In genomic region chr4:134272731-134273416, GRCm38 (mm10) we compare ENCODE assay signal across 11 mouse cellular contexts. TPM values are rescaled to one million over a fixed set of nuclear protein-coding genes. Genes with fewer than 3 reads are reported as not detected.
A peak's percentile ranks its signal among the peaks of the same experiment; 100 is the strongest.
DNase-seq lines count a peak whose midpoint lies in the region; ATAC-seq and TF ChIP-seq lines count a peak whose summit lies in the region.
"Had no signal": no experiment of that assay in that cellular context is flagged by ENCODE, and none has a peak within 500 bp of the region (broad histone marks: within the 10 kb centered on the region; RNA-seq: fewer than 3 reads in every experiment).

No protein-coding gene starts in this region.

- no peaks in the 10 kb centered on the region for H3K4me1 ChIP-seq in midbrain, embryonic 16.5 days (ENCODE audit: control insufficient read depth, insufficient read depth, low read length)
- no peaks in the 10 kb centered on the region for H3K4me1 ChIP-seq in midbrain, embryonic 14.5 days (ENCODE audit: control insufficient read depth, insufficient read depth, low read length)
- 0 out of 2 replicates have a peak, but pooled peaks cover 6% of the 10 kb centered on the region for H3K4me1 ChIP-seq in intestine, postnatal 0 days (replicated peaks; ENCODE audit: control insufficient read depth, insufficient read depth, low read length)
- H3K4me1 ChIP-seq in stomach, embryonic 15.5 days: 0 out of 2 replicates have a peak, but pooled peaks cover 5% of the 10 kb centered on the region

- H3K4me2 ChIP-seq in midbrain, embryonic 16.5 days (ENCODE audit: low read length): peak overlapping the region; percentile 1; the same call in 1 of the 2 replicates
- no peak overlapping the region for H3K4me2 ChIP-seq in midbrain, embryonic 14.5 days (ENCODE audit: low read length)
- H3K4me2 ChIP-seq in intestine, postnatal 0 days (replicated peaks; ENCODE audit: low read depth): peak overlapping the region; percentile 52
- H3K4me2 ChIP-seq in stomach, embryonic 15.5 days: peak overlapping the region; percentile 46
- H3K4me2 ChIP-seq: midbrain, embryonic 12.5 days had no signal

- WGBS in midbrain, embryonic 16.5 days: 40% methylated on average over 12 of the region's 13 CpGs
- 34% methylated on average over 13 of the region's 13 CpGs for WGBS in midbrain, embryonic 14.5 days
- 13% methylated on average over 12 of the region's 13 CpGs for WGBS in intestine, postnatal 0 days
- 17% methylated on average over 12 of the region's 13 CpGs for WGBS in stomach, embryonic 15.5 days

- no peaks in the 10 kb centered on the region for H3K9me3 ChIP-seq in midbrain, embryonic 16.5 days (replicated peaks; ENCODE audit: control insufficient read depth, low read length, poor library complexity, severe bottlenecking)
- no peaks in the 10 kb centered on the region for H3K9me3 ChIP-seq in midbrain, embryonic 14.5 days (ENCODE audit: control insufficient read depth, low read length)
- no peaks in the 10 kb centered on the region for H3K9me3 ChIP-seq in intestine, postnatal 0 days (ENCODE audit: control insufficient read depth)
- H3K9me3 ChIP-seq in stomach, embryonic 15.5 days: no peaks in the 10 kb centered on the region
- H3K9me3 ChIP-seq: midbrain, embryonic 12.5 days had no signal

- no peak for TF ChIP-seq CTCF in intestine, postnatal 0 days (IDR thresholded peaks at IDR 0.05; ENCODE audit: low read depth)

- H3K4me3 ChIP-seq in midbrain, embryonic 16.5 days (ENCODE audit: low read depth, low read length): no peak overlapping the region
- no peak overlapping the region for H3K4me3 ChIP-seq in midbrain, embryonic 14.5 days (replicated peaks; ENCODE audit: low read depth, low read length)
- peak overlapping the region; percentile 13 for H3K4me3 ChIP-seq in intestine, postnatal 0 days (ENCODE audit: low read depth, low read length)
- peak overlapping the region; percentile 20; the same call in 1 of the 2 replicates for H3K4me3 ChIP-seq in stomach, embryonic 15.5 days (replicated peaks)
- H3K4me3 ChIP-seq: midbrain, embryonic 12.5 days had no signal

- ATAC-seq in midbrain, embryonic 16.5 days: no peak
- ATAC-seq in midbrain, embryonic 14.5 days (ENCODE audit: low FRiP score, low TSS enrichment): no peak
- 0 out of 2 replicates have a peak, but pooled peaks have one; percentile 25 for ATAC-seq in intestine, postnatal 0 days
- ATAC-seq in stomach, embryonic 15.5 days (ENCODE audit: insufficient read depth, low FRiP score, low read depth): peak; percentile 16; the same call in 1 of the 2 replicates

- peaks cover 16% of the 10 kb centered on the region for H3K36me3 ChIP-seq in midbrain, embryonic 16.5 days (ENCODE audit: control insufficient read depth, insufficient read depth, low read length)
- H3K36me3 ChIP-seq in midbrain, embryonic 14.5 days (ENCODE audit: control insufficient read depth, insufficient read depth, low read length): peaks cover 18% of the 10 kb centered on the region
- H3K36me3 ChIP-seq in intestine, postnatal 0 days (ENCODE audit: control insufficient read depth, insufficient read depth): peaks cover 15% of the 10 kb centered on the region
- peaks cover 10% of the 10 kb centered on the region; the same call in 1 of the 2 replicates for H3K36me3 ChIP-seq in stomach, embryonic 15.5 days

- H3K27ac ChIP-seq in midbrain, embryonic 16.5 days (ENCODE audit: low read length): no peak overlapping the region
- no peak overlapping the region for H3K27ac ChIP-seq in midbrain, embryonic 14.5 days (replicated peaks; ENCODE audit: low read depth, low read length)
- H3K27ac ChIP-seq in intestine, postnatal 0 days (ENCODE audit: low read depth, low read length): no peak overlapping the region
- H3K27ac ChIP-seq in stomach, embryonic 15.5 days: peak overlapping the region; percentile 57
- H3K27ac ChIP-seq: midbrain, embryonic 12.5 days had no signal

- peak; percentile 59 for DNase-seq in heart, adult 11 months
- no peak for DNase-seq in heart, postnatal 14 days
- no peak for DNase-seq in midbrain, embryonic 14.5 days
- DNase-seq in gastrocnemius, postnatal 25 days: no peak
- no peak for DNase-seq in urinary bladder, postnatal 14 days (ENCODE audit: low spot score)

- no peaks in the 10 kb centered on the region for H3K27me3 ChIP-seq in midbrain, embryonic 16.5 days (ENCODE audit: control insufficient read depth, insufficient read depth, low read depth, low read length)
- no peaks in the 10 kb centered on the region for H3K27me3 ChIP-seq in midbrain, embryonic 14.5 days (ENCODE audit: control insufficient read depth, insufficient read depth, low read length)
- no peaks in the 10 kb centered on the region for H3K27me3 ChIP-seq in intestine, postnatal 0 days (replicated peaks; ENCODE audit: control insufficient read depth, insufficient read depth, low read length)
- no peaks in the 10 kb centered on the region for H3K27me3 ChIP-seq in stomach, embryonic 15.5 days (replicated peaks)
- H3K27me3 ChIP-seq: midbrain, embryonic 12.5 days had no signal

- intact Hi-C loops in heart, postnatal 14 days (cut with DNase I): no loop called here

- H3K9ac ChIP-seq in midbrain, embryonic 16.5 days (ENCODE audit: low read depth, low read length): no peak overlapping the region
- H3K9ac ChIP-seq in midbrain, embryonic 14.5 days (replicated peaks; ENCODE audit: low read length): no peak overlapping the region
- H3K9ac ChIP-seq in intestine, postnatal 0 days (ENCODE audit: low read depth, low read length): peak overlapping the region; percentile 13; the same call in 1 of the 2 replicates
- H3K9ac ChIP-seq in stomach, embryonic 15.5 days: no peak overlapping the region
- H3K9ac ChIP-seq: midbrain, embryonic 12.5 days had no signal

RNA-seq across cellular contexts. Expression of gene Pdik1l, which starts 14.8 kb away (rescaled TPM):
- 1 to 10 TPM; 6.6 to 8.6 TPM for total RNA-seq in heart, postnatal 14 days (2021)
- polyA plus RNA-seq in midbrain, embryonic 16.5 days (2015; fragmentation: Nextera tagmentation; extraction: Ambion mirVana): 44.9 and 46.5 TPM in 2 replicates
- 41.0 and 48.6 TPM in 2 replicates for polyA plus RNA-seq in midbrain, embryonic 14.5 days (2014; fragmentation: Nextera tagmentation; extraction: Ambion mirVana)
- polyA plus RNA-seq in intestine, postnatal 0 days (2015; fragmentation: Nextera tagmentation; extraction: Ambion mirVana): 9.2 and 9.6 TPM in 2 replicates
- polyA plus RNA-seq in stomach, embryonic 15.5 days (2015; fragmentation: Nextera tagmentation; extraction: Ambion mirVana): 18.9 and 20.0 TPM in 2 replicates
- total RNA-seq in gastrocnemius, postnatal 25 days (2021): 1 to 10 TPM; 2.3 to 3.8 TPM

RNA-seq across cellular contexts. Expression of gene Grrp1, which starts 19.0 kb away (rescaled TPM):
- total RNA-seq in heart, postnatal 14 days (2021): 10 to 100 TPM in 1 of 2 experiments, 1 to 10 TPM in 1; 8.6 to 13.8 TPM
- polyA plus RNA-seq in midbrain, embryonic 16.5 days (2015; fragmentation: Nextera tagmentation; extraction: Ambion mirVana): 12.9 and 16.2 TPM in 2 replicates
- polyA plus RNA-seq in midbrain, embryonic 14.5 days (2014; fragmentation: Nextera tagmentation; extraction: Ambion mirVana): 11.1 and 17.6 TPM in 2 replicates
- polyA plus RNA-seq in intestine, postnatal 0 days (2015; fragmentation: Nextera tagmentation; extraction: Ambion mirVana): 6.8 and 7.6 TPM in 2 replicates
- 4.2 and 5.2 TPM in 2 replicates for polyA plus RNA-seq in stomach, embryonic 15.5 days (2015; fragmentation: Nextera tagmentation; extraction: Ambion mirVana)
- total RNA-seq in gastrocnemius, postnatal 25 days (2021): 1 to 10 TPM; 3.4 TPM

RNA-seq across cellular contexts. Expression of gene Gm30191, which starts 26.1 kb away (rescaled TPM):
- not detected for total RNA-seq in heart, postnatal 14 days (2021)
- polyA plus RNA-seq in midbrain, embryonic 16.5 days (2015; fragmentation: Nextera tagmentation; extraction: Ambion mirVana): not detected in 2 replicates
- 0.49 TPM in 1 of 2 replicates, not detected in the other for polyA plus RNA-seq in midbrain, embryonic 14.5 days (2014; fragmentation: Nextera tagmentation; extraction: Ambion mirVana)
- not detected in 2 replicates for polyA plus RNA-seq in intestine, postnatal 0 days (2015; fragmentation: Nextera tagmentation; extraction: Ambion mirVana)
- polyA plus RNA-seq in stomach, embryonic 15.5 days (2015; fragmentation: Nextera tagmentation; extraction: Ambion mirVana): not detected in 2 replicates
- total RNA-seq in gastrocnemius, postnatal 25 days (2021): not detected
- polyA plus RNA-seq: gonadal fat pad, adult 2 months; midbrain, embryonic 12.5 days had no signal

RNA-seq across cellular contexts. Expression of gene Zfp593, which starts 27.5 kb away (rescaled TPM):
- total RNA-seq in heart, postnatal 14 days (2021): 1 to 10 TPM; 2.4 to 3.3 TPM
- polyA plus RNA-seq in midbrain, embryonic 16.5 days (2015; fragmentation: Nextera tagmentation; extraction: Ambion mirVana): 12.4 and 13.4 TPM in 2 replicates
- polyA plus RNA-seq in midbrain, embryonic 14.5 days (2014; fragmentation: Nextera tagmentation; extraction: Ambion mirVana): 13.1 and 14.2 TPM in 2 replicates
- 9.4 and 10.5 TPM in 2 replicates for polyA plus RNA-seq in intestine, postnatal 0 days (2015; fragmentation: Nextera tagmentation; extraction: Ambion mirVana)
- 15.1 and 15.9 TPM in 2 replicates for polyA plus RNA-seq in stomach, embryonic 15.5 days (2015; fragmentation: Nextera tagmentation; extraction: Ambion mirVana)
- 1 to 10 TPM; 3.3 to 4.4 TPM for total RNA-seq in gastrocnemius, postnatal 25 days (2021)

RNA-seq across cellular contexts. Expression of gene E130218I03Rik, which starts 29.4 kb away (rescaled TPM):
- not detected for total RNA-seq in heart, postnatal 14 days (2021)
- polyA plus RNA-seq in midbrain, embryonic 16.5 days (2015; fragmentation: Nextera tagmentation; extraction: Ambion mirVana): 0.24 and 0.51 TPM in 2 replicates
- polyA plus RNA-seq in midbrain, embryonic 14.5 days (2014; fragmentation: Nextera tagmentation; extraction: Ambion mirVana): 0.30 and 0.43 TPM in 2 replicates
- 0.39 and 0.46 TPM in 2 replicates for polyA plus RNA-seq in intestine, postnatal 0 days (2015; fragmentation: Nextera tagmentation; extraction: Ambion mirVana)
- polyA plus RNA-seq in stomach, embryonic 15.5 days (2015; fragmentation: Nextera tagmentation; extraction: Ambion mirVana): 0.28 and 0.37 TPM in 2 replicates
- not detected for total RNA-seq in gastrocnemius, postnatal 25 days (2021)
- polyA plus RNA-seq: brain, embryonic 14.5 days had no signal

Comparison
In these comparisons a context has a peak if more than half of its experiments do, and no peak if none do; other contexts are left out.
1. ATAC-seq: peak in intestine, postnatal 0 days (single experiment) and stomach, embryonic 15.5 days (single experiment); none in midbrain, embryonic 16.5 days (single experiment) and midbrain, embryonic 14.5 days (single experiment).
2. H3K4me3 ChIP-seq: peak in intestine, postnatal 0 days (single experiment) and stomach, embryonic 15.5 days (single experiment); none in midbrain, embryonic 16.5 days (single experiment) and midbrain, embryonic 14.5 days (single experiment).